Mouse (Mus musculus): ENCODE measurements around the gene Rwdd2a. TPM values are rescaled to one million over a fixed set of nuclear protein-coding genes. Genes with fewer than 3 reads are reported as not detected.

The Rwdd2a gene
- 19.3 and 23.2 TPM in 2 replicates for total RNA-seq (2015)
- total RNA-seq (2017) = 15.7 and 21.9 TPM in 2 replicates

- peak; percentile 90 for ATAC-seq (ENCODE audit: poor library complexity, severe bottlenecking)
Observed at GRCm38 (mm10) chr9:86571540-86572135, at the start of gene Rwdd2a, which contains the start of gene Pgm3. Rwdd2a (plus strand) TSS chr9:86571991. Pgm3 (minus strand) TSS chr9:86571842.

- no peak for ATAC-seq (ENCODE audit: poor library complexity, severe bottlenecking)
Observed at GRCm38 (mm10) chr9:86522335-86522734, 49.5 kb upstream of the Rwdd2a start.

- no peak for ATAC-seq (ENCODE audit: poor library complexity, severe bottlenecking)
Observed at GRCm38 (mm10) chr9:86525600-86525999, 46.2 kb upstream of the Rwdd2a start.

- no peak for ATAC-seq (ENCODE audit: poor library complexity, severe bottlenecking)
Observed at GRCm38 (mm10) chr9:86534071-86534470, 37.7 kb upstream of the Rwdd2a start.

GRCm38 (mm10) chr9:86543451-86543850 is 28.3 kb upstream of the Rwdd2a start:
- no peak for ATAC-seq (ENCODE audit: poor library complexity, severe bottlenecking)

- ATAC-seq (ENCODE audit: poor library complexity, severe bottlenecking) = peak; percentile 94
Observed at GRCm38 (mm10) chr9:86544559-86544958, 27.2 kb upstream of the Rwdd2a start.

- no peak for ATAC-seq (ENCODE audit: poor library complexity, severe bottlenecking)
Observed at GRCm38 (mm10) chr9:86549637-86550162, 22.1 kb upstream of the Rwdd2a start.

GRCm38 (mm10) chr9:86550717-86551116 is 21.1 kb upstream of the Rwdd2a start:
- ATAC-seq (ENCODE audit: poor library complexity, severe bottlenecking) = no peak

- no peak for ATAC-seq (ENCODE audit: poor library complexity, severe bottlenecking)
Observed at GRCm38 (mm10) chr9:86553886-86554285, 17.9 kb upstream of the Rwdd2a start.

- ATAC-seq (ENCODE audit: poor library complexity, severe bottlenecking) = no peak
Observed at GRCm38 (mm10) chr9:86554641-86555040, 17.1 kb upstream of the Rwdd2a start.

- ATAC-seq (ENCODE audit: poor library complexity, severe bottlenecking) = no peak
Observed at GRCm38 (mm10) chr9:86560543-86560942, 11.2 kb upstream of the Rwdd2a start.

- ATAC-seq (ENCODE audit: poor library complexity, severe bottlenecking) = no peak
Observed at GRCm38 (mm10) chr9:86569314-86569910, 2.4 kb upstream of the Rwdd2a start.

GRCm38 (mm10) chr9:86570261-86570890 is 1.4 kb upstream of the Rwdd2a start:
- no peak for ATAC-seq (ENCODE audit: poor library complexity, severe bottlenecking)

GRCm38 (mm10) chr9:86570946-86571345 is 845 bp upstream of the Rwdd2a start:
- ATAC-seq (ENCODE audit: poor library complexity, severe bottlenecking) = no peak

GRCm38 (mm10) chr9:86572196-86572595 is 405 bp downstream of the Rwdd2a start:
- ATAC-seq (ENCODE audit: poor library complexity, severe bottlenecking) = peak; percentile 24

GRCm38 (mm10) chr9:86572636-86573291 is 973 bp downstream of the Rwdd2a start:
- peak; percentile 69 for ATAC-seq (ENCODE audit: poor library complexity, severe bottlenecking)

GRCm38 (mm10) chr9:86573616-86574303 is 2.0 kb downstream of the Rwdd2a start:
- ATAC-seq (ENCODE audit: poor library complexity, severe bottlenecking) = no peak

GRCm38 (mm10) chr9:86575178-86575577 is 3.4 kb downstream of the Rwdd2a start:
- ATAC-seq (ENCODE audit: poor library complexity, severe bottlenecking) = no peak

GRCm38 (mm10) chr9:86579657-86580056 is 7.9 kb downstream of the Rwdd2a start:
- ATAC-seq (ENCODE audit: poor library complexity, severe bottlenecking) = peak; percentile 86

GRCm38 (mm10) chr9:86583740-86584139 is 11.9 kb downstream of the Rwdd2a start:
- peak; percentile 89 for ATAC-seq (ENCODE audit: poor library complexity, severe bottlenecking)
